Comparison of ENCODE assay signal across 9 mouse cellular contexts in the genomic region with DNA sequence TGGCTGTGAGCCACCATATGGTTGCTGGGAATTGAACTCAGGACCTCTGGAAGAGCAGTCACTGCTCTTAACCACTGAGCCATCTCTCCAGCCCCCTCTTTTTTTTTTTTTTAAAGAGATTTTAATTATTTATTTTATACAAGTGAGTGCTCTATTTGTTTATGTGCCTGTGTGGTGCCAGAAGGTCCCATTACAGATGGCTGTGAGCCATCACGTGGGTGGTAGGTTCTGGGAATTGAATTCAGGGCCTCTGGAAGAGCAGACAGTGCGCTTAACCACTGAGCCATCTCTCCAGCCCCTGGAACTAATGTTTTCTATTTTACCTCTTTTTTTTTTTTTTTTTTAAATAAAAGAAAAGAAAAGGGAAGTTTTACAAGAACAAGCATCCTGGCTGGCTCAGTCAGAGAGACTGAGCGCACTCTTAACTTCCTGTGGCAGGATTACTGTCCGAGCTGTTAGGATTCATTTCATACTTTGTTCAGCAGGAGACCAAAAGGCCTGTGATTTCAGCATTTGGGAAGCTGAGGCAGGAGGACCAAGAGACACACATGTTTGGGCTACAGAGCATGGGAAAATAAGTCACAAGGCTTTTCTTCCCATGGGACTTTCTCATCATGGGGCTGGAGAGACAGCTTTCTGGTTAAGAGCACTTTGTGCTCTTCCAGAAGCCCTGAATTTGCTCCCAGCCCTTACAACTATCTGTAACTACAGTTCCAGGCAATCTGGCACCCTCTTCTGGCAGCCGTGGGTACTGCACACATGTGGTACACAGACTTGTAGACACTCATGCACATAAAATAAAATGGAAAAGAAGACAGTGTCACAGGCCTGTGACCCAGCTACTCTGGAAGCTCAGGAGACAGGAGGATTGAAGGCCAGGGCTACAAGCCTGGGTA. TPM values are rescaled to one million over a fixed set of nuclear protein-coding genes. Genes with fewer than 3 reads are reported as not detected.
DNase-seq lines count a peak whose midpoint lies in the region; ATAC-seq and TF ChIP-seq lines count a peak whose summit lies in the region.
"Had no signal": no experiment of that assay in that cellular context is flagged by ENCODE, and none has a peak within 500 bp of the region (broad histone marks: within the 10 kb centered on the region; RNA-seq: fewer than 3 reads in every experiment).

No protein-coding gene starts in this region.

- H3K9ac ChIP-seq in ES-Bruce4 (ENCODE audit: low read depth, poor library complexity, severe bottlenecking), result no peak overlapping the region
- no peak overlapping the region for H3K9ac ChIP-seq in liver, postnatal 0 days (replicated peaks)

- no peak for ATAC-seq in liver, postnatal 0 days

- 89% methylated on average over 5 of the region's 5 CpGs for WGBS in cerebellum, adult 2 months
- WGBS in liver, postnatal 0 days (ENCODE audit: insufficient replicate concordance), result 70% methylated on average over 5 of the region's 5 CpGs

- no peak overlapping the region for H3K27ac ChIP-seq in cerebellum, adult 2 months (ENCODE audit: insufficient read depth, low read length)
- no peak overlapping the region for H3K27ac ChIP-seq in ES-Bruce4 (ENCODE audit: insufficient read depth, low read length)
- H3K27ac ChIP-seq in liver, postnatal 0 days (ENCODE audit: low read depth), result 0 out of 2 replicates have a peak overlapping the region, but pooled peaks have one; percentile 24

- H3K4me1 ChIP-seq in cerebellum, adult 2 months (ENCODE audit: control insufficient read depth, insufficient read depth, low read length), result no peaks in the 10 kb centered on the region
- peaks cover 9% of the 10 kb centered on the region for H3K4me1 ChIP-seq in ES-Bruce4 (ENCODE audit: control insufficient read depth, insufficient read depth, low read length)
- H3K4me1 ChIP-seq in liver, postnatal 0 days (ENCODE audit: insufficient read depth), result peaks cover 30% of the 10 kb centered on the region

- TF ChIP-seq CTCF in cerebellum, adult 2 months (IDR thresholded peaks at IDR 0.05; ENCODE audit: borderline replicate concordance, insufficient read depth, low read depth, low read length), result peak; percentile 27; the same call in 1 of the 2 replicates
- peak; percentile 62 for TF ChIP-seq CTCF in ES-Bruce4 (IDR thresholded peaks at IDR 0.05; ENCODE audit: low read depth, low read length)
- TF ChIP-seq CTCF in liver, postnatal 0 days (IDR thresholded peaks at IDR 0.05; ENCODE audit: low read depth), result peak; percentile 71

- no peak for TF ChIP-seq POLR2A in cerebellum, adult 2 months (IDR thresholded peaks at IDR 0.05; ENCODE audit: borderline replicate concordance, insufficient read depth, low read length)
- TF ChIP-seq POLR2A in ES-Bruce4 (IDR thresholded peaks at IDR 0.05; ENCODE audit: insufficient read depth, low read length), result no peak

- TF ChIP-seq EP300 in ES-Bruce4 (IDR thresholded peaks at IDR 0.05; ENCODE audit: insufficient read depth, low read depth, low read length), result no peak
- no peak for TF ChIP-seq EP300 in liver, postnatal 0 days (IDR thresholded peaks at IDR 0.05; ENCODE audit: low read depth)

- no peaks in the 10 kb centered on the region for H3K36me3 ChIP-seq in ES-Bruce4 (ENCODE audit: control insufficient read depth, insufficient read depth, low read length, poor library complexity, severe bottlenecking)
- H3K36me3 ChIP-seq in liver, postnatal 0 days (replicated peaks; ENCODE audit: insufficient read depth, low read length), result no peaks in the 10 kb centered on the region

- H3K27me3 ChIP-seq in cerebellum, adult 2 months (ENCODE audit: control insufficient read depth, insufficient read depth, low read length), result no peaks in the 10 kb centered on the region
- no peaks in the 10 kb centered on the region for H3K27me3 ChIP-seq in ES-Bruce4 (ENCODE audit: control insufficient read depth, insufficient read depth, low read length, poor library complexity, severe bottlenecking)
- H3K27me3 ChIP-seq in liver, postnatal 0 days (ENCODE audit: insufficient read depth, low read length), result no peaks in the 10 kb centered on the region

- H3K4me2 ChIP-seq in liver, postnatal 0 days (ENCODE audit: low read depth, low read length), result no peak overlapping the region

- DNase-seq in cerebellum, adult 2 months, result no peak
- no peak for DNase-seq in cerebellum, adult 11 months
- DNase-seq in kidney, postnatal 4 days, result peak; percentile 66 to 72
- DNase-seq in kidney, adult 11 months, result no peak
- DNase-seq in liver, postnatal 0 days, result peak; percentile 75
- DNase-seq in frontal cortex, postnatal 10 days (ENCODE audit: low spot score in 2 of 2), result no peak
- DNase-seq in yolk sac, embryonic 10.5 days (ENCODE audit: low spot score), result no peak
- DNase-seq: right cerebral cortex, postnatal 4 days had no signal

- H3K9me3 ChIP-seq in ES-Bruce4 (replicated peaks; ENCODE audit: control insufficient read depth, insufficient read depth, low read length, poor library complexity, severe bottlenecking), result no peaks in the 10 kb centered on the region
- H3K9me3 ChIP-seq in liver, postnatal 0 days (ENCODE audit: low read length), result peaks cover 3% of the 10 kb centered on the region

- no peak overlapping the region for H3K4me3 ChIP-seq in cerebellum, adult 2 months (replicated peaks; ENCODE audit: insufficient read depth, low read depth, low read length)
- H3K4me3 ChIP-seq in ES-Bruce4 (ENCODE audit: low read depth, low read length), result no peak overlapping the region
- H3K4me3 ChIP-seq in liver, postnatal 0 days (ENCODE audit: low read depth, low read length), result no peak overlapping the region

RNA-seq across cellular contexts. Expression of a gene that starts 9.7 kb away (rescaled TPM):
- polyA plus RNA-seq in cerebellum, adult 2 months (2012; rRNA removed), result 509 and 539 TPM in 2 replicates
- polyA plus RNA-seq in ES-Bruce4 (2011; ENCODE audit: insufficient read depth, insufficient read length, low read depth, missing spikeins), result 179 and 198 TPM in 2 replicates
- polyA plus RNA-seq in liver, postnatal 0 days (2015; fragmentation: Nextera tagmentation; extraction: Ambion mirVana), result 63.3 and 65.0 TPM in 2 replicates

RNA-seq across cellular contexts. Expression of a gene that starts 18.7 kb away (rescaled TPM):
- polyA plus RNA-seq in cerebellum, adult 2 months (2012; rRNA removed), result 3.8 and 5.7 TPM in 2 replicates
- 4.7 and 5.7 TPM in 2 replicates for polyA plus RNA-seq in ES-Bruce4 (2011; ENCODE audit: insufficient read depth, insufficient read length, low read depth, missing spikeins)
- 6.1 and 6.9 TPM in 2 replicates for polyA plus RNA-seq in liver, postnatal 0 days (2015; fragmentation: Nextera tagmentation; extraction: Ambion mirVana)

RNA-seq across cellular contexts. Expression of a gene that starts 30.5 kb away (rescaled TPM):
- polyA plus RNA-seq in cerebellum, adult 2 months (2012; rRNA removed), result 4.1 TPM in 2 replicates
- polyA plus RNA-seq in ES-Bruce4 (2011; ENCODE audit: insufficient read depth, insufficient read length, low read depth, missing spikeins), result 3.9 and 7.1 TPM in 2 replicates
- 5.7 and 7.4 TPM in 2 replicates for polyA plus RNA-seq in liver, postnatal 0 days (2015; fragmentation: Nextera tagmentation; extraction: Ambion mirVana)

RNA-seq across cellular contexts. Expression of a gene that starts 34.5 kb away (rescaled TPM):
- polyA plus RNA-seq in cerebellum, adult 2 months (2012; rRNA removed), result 7.9 and 9.3 TPM in 2 replicates
- polyA plus RNA-seq in ES-Bruce4 (2011; ENCODE audit: insufficient read depth, insufficient read length, low read depth, missing spikeins), result 0.78 and 1.2 TPM in 2 replicates
- polyA plus RNA-seq in liver, postnatal 0 days (2015; fragmentation: Nextera tagmentation; extraction: Ambion mirVana), result 1.1 and 1.2 TPM in 2 replicates

RNA-seq across cellular contexts. Expression of a gene that starts 42.2 kb away (rescaled TPM):
- 61.9 and 66.2 TPM in 2 replicates for polyA plus RNA-seq in cerebellum, adult 2 months (2012; rRNA removed)
- 69.3 and 71.6 TPM in 2 replicates for polyA plus RNA-seq in ES-Bruce4 (2011; ENCODE audit: insufficient read depth, insufficient read length, low read depth, missing spikeins)
- polyA plus RNA-seq in liver, postnatal 0 days (2015; fragmentation: Nextera tagmentation; extraction: Ambion mirVana), result 43.9 and 44.0 TPM in 2 replicates

Comparison
In these comparisons a context has a peak if more than half of its experiments do, and no peak if none do; other contexts are left out.
1. DNase-seq: peak in kidney, postnatal 4 days (2 of 2) and liver, postnatal 0 days (single experiment); none in cerebellum, adult 2 months (0 of 2), cerebellum, adult 11 months (single experiment), kidney, adult 11 months (single experiment), frontal cortex, postnatal 10 days (0 of 2) and yolk sac, embryonic 10.5 days (single experiment).
2. Peak in every context shown above with its lines, with median percentiles within 50 percentile points of each other: CTCF ChIP-seq.